Mouse (Mus musculus): ENCODE data around the gene Mamstr. TPM values are rescaled to one million over a fixed set of nuclear protein-coding genes. Genes with fewer than 3 reads are reported as not detected.
"Not testable (repeated sequence)": the region's sequence is repeated elsewhere in the genome, so short reads cannot be mapped to it uniquely, and the experiment has no call there.

The Mamstr gene
- total RNA-seq, 1 experiment = 0.71 TPM

DNA sequence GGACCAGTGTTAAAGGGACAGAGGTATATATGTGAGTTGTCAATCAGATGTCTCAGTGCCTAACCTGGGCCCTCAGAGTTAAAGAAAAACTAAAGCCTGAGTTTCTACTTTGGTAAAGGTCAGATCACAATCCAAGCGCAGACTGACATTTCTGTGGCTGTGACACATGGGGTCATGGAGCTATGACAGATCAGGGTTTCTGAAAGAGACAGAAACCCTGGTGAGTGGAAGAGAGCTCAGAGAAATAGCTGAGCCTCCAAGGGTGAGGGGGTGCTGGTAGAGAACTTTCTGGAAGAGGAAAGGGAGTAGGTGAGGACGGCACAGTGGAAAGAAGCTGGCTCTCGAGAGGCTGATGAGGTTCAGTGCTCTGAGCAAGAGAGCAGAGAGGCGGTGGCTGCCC is 6.9 kb downstream of the Mamstr start:
- in situ Hi-C loops (cut with MboI; ENCODE audit: low sequenced_read_pairs in 2 of 2, unreplicated experiment in 2 of 2) = no loop called here
- no peak overlapping the region for H3K27ac ChIP-seq (ENCODE audit: insufficient read depth, low read depth, low read length, poor library complexity, severe bottlenecking)
- TF ChIP-seq ZC3H11A (IDR thresholded peaks at IDR 0.05; ENCODE audit: borderline replicate concordance, low read depth, low read length) = no peak
- TF ChIP-seq CHD2 (IDR thresholded peaks at IDR 0.05; ENCODE audit: low read depth, low read length) = no peak
- no peak for TF ChIP-seq HCFC1 (IDR thresholded peaks at IDR 0.05; ENCODE audit: borderline replicate concordance, insufficient read depth, low read length)
- no peak for TF ChIP-seq ZNF384 (IDR thresholded peaks at IDR 0.05; ENCODE audit: low read depth, low read length)
- TF ChIP-seq MAFK (IDR thresholded peaks at IDR 0.05; ENCODE audit: insufficient read depth, low read depth, low read length) = no peak
- DNase-seq (ENCODE audit: low read depth, low spot score) = no peak
- no peaks in the 10 kb centered on the region for H3K36me3 ChIP-seq (ENCODE audit: control insufficient read depth, insufficient read depth, low read length, poor library complexity, severe bottlenecking)
- H3K4me3 ChIP-seq (ENCODE audit: insufficient read depth in 1 of 2, low read depth in 1 of 2, low read length in 2 of 2, poor library complexity in 1 of 2, severe bottlenecking in 1 of 2) = no peak overlapping the region
- no peak overlapping the region for H3K9ac ChIP-seq (ENCODE audit: insufficient read depth, low read depth, low read length, poor library complexity, severe bottlenecking)
- H3K9me3 ChIP-seq (ENCODE audit: control insufficient read depth, insufficient read depth, low read depth, low read length) = no peaks in the 10 kb centered on the region
- H3K4me1 ChIP-seq (ENCODE audit: control insufficient read depth in 2 of 2, insufficient read depth in 2 of 2, low read length in 2 of 2, poor library complexity in 1 of 2) = peaks cover 0 to 7% of the 10 kb centered on the region in 2 experiments; a peak in 1 of 4 replicates

- no peak overlapping the region for H3K9ac ChIP-seq (ENCODE audit: insufficient read depth, low read depth, low read length, poor library complexity, severe bottlenecking)
- no peaks in the 10 kb centered on the region for H3K9me3 ChIP-seq (ENCODE audit: control insufficient read depth, insufficient read depth, low read depth, low read length)
- in situ Hi-C loops (cut with MboI; ENCODE audit: low sequenced_read_pairs in 2 of 2, unreplicated experiment in 2 of 2) = no loop called here
- H3K27ac ChIP-seq (ENCODE audit: insufficient read depth, low read depth, low read length, poor library complexity, severe bottlenecking) = no peak overlapping the region
- H3K4me3 ChIP-seq (ENCODE audit: insufficient read depth in 1 of 2, low read depth in 1 of 2, low read length in 2 of 2, poor library complexity in 1 of 2, severe bottlenecking in 1 of 2) = no peak overlapping the region
- H3K36me3 ChIP-seq (ENCODE audit: control insufficient read depth, insufficient read depth, low read length, poor library complexity, severe bottlenecking) = no peaks in the 10 kb centered on the region
- no peak for TF ChIP-seq MAFK (IDR thresholded peaks at IDR 0.05; ENCODE audit: insufficient read depth, low read depth, low read length)
- TF ChIP-seq ZC3H11A (IDR thresholded peaks at IDR 0.05; ENCODE audit: borderline replicate concordance, low read depth, low read length) = no peak
- no peak for TF ChIP-seq CHD2 (IDR thresholded peaks at IDR 0.05; ENCODE audit: low read depth, low read length)
- no peak for TF ChIP-seq HCFC1 (IDR thresholded peaks at IDR 0.05; ENCODE audit: borderline replicate concordance, insufficient read depth, low read length)
- TF ChIP-seq ZNF384 (IDR thresholded peaks at IDR 0.05; ENCODE audit: low read depth, low read length) = no peak
- H3K4me1 ChIP-seq (ENCODE audit: control insufficient read depth in 2 of 2, insufficient read depth in 2 of 2, low read length in 2 of 2, poor library complexity in 1 of 2) = peaks cover 0 to 10% of the 10 kb centered on the region in 2 experiments; a peak in 1 of 4 replicates
- DNase-seq (ENCODE audit: low read depth, low spot score) = no peak
Observed at GRCm38 (mm10) chr7:45649351-45649750, 9.6 kb downstream of the Mamstr start.

DNA sequence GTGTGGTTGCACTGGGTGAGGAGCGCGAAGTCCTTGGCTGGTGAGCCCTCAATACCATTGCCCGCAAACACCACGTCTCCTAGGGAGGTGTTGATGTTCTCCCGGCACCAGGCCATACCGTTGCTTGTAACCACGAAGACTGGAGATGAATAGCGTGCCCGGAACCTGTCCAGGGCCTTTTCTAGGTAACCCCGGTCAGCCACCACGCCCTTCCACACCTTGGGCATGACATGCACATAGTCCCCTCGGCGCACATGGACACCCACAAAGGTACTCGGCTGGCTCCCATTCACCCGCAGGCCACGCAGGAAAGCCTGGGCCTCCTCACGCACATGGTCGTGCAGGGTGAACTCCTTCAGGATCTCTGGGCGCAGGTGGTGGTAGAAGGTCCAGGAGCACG is 10.7 kb downstream of the Mamstr start:
- H3K9me3 ChIP-seq (ENCODE audit: control insufficient read depth, insufficient read depth, low read depth, low read length); H3K9ac ChIP-seq (ENCODE audit: insufficient read depth, low read depth, low read length, poor library complexity, severe bottlenecking); H3K36me3 ChIP-seq (ENCODE audit: control insufficient read depth, insufficient read depth, low read length, poor library complexity, severe bottlenecking); H3K4me1 ChIP-seq (ENCODE audit: control insufficient read depth in 2 of 2, insufficient read depth in 2 of 2, low read length in 2 of 2, poor library complexity in 1 of 2); in situ Hi-C loops (cut with MboI; ENCODE audit: low sequenced_read_pairs in 2 of 2, unreplicated experiment in 2 of 2); DNase-seq (ENCODE audit: low read depth, low spot score); H3K4me3 ChIP-seq (ENCODE audit: insufficient read depth in 1 of 2, low read depth in 1 of 2, low read length in 2 of 2, poor library complexity in 1 of 2, severe bottlenecking in 1 of 2); H3K27ac ChIP-seq (ENCODE audit: insufficient read depth, low read depth, low read length, poor library complexity, severe bottlenecking): not testable (repeated sequence)

DNA sequence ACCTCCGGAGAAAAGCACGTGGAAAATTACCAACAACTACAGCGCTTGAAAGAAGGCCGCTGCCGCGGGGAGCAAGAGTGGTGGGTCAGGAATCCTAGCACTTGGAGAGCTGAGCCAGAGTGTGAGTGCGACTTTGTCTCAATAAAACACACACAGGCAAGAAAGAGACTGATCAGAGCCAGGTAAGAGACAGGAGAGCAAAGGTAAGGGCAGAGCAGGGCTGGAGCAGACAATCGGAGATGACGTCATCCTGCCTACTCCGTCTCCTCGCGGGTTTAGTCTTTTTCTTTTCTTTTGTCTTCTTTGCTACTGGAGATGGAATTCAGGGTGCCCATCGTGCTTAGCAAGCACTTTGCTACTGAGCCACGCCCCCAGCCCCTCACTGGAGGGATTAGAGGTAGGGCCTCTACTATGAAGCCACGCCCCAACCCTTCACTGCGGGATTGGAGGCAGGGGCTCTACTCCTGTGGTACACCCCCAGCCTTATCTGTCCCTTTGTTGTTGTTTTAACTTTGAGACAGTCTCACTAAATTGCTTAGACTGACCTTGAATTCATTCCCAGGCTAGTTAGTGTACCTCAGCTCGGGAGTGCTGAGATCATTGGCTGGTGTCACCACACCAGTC is 14.8 kb downstream of the Mamstr start:
- in situ Hi-C loops (cut with MboI; ENCODE audit: low sequenced_read_pairs in 2 of 2, unreplicated experiment in 2 of 2) = no loop called here
- Histone ChIP-seq H3K27ac (ENCODE audit: insufficient read depth, low read depth, low read length, poor library complexity, severe bottlenecking) (no peak overlapping the region; the same call in 1 of the 2 replicates), H3K4me3 (ENCODE audit: insufficient read depth in 1 of 2, low read depth in 1 of 2, low read length in 2 of 2, poor library complexity in 1 of 2, severe bottlenecking in 1 of 2) (no peak overlapping the region), H3K4me1 (ENCODE audit: control insufficient read depth in 2 of 2, insufficient read depth in 2 of 2, low read length in 2 of 2, poor library complexity in 1 of 2) (peaks cover 0 to 11% of the 10 kb centered on the region in 2 experiments; a peak in 1 of 4 replicates), H3K36me3 (ENCODE audit: control insufficient read depth, insufficient read depth, low read length, poor library complexity, severe bottlenecking) (no peaks in the 10 kb centered on the region; the same call in 1 of the 2 replicates), H3K9ac (ENCODE audit: insufficient read depth, low read depth, low read length, poor library complexity, severe bottlenecking) (peak overlapping the region; percentile 38; the same call in 1 of the 2 replicates), H3K9me3 (ENCODE audit: control insufficient read depth, insufficient read depth, low read depth, low read length) (peaks cover 7% of the 10 kb centered on the region)
- DNase-seq (ENCODE audit: low read depth, low spot score) = no peak
- TF ChIP-seq ZC3H11A (IDR thresholded peaks at IDR 0.05; ENCODE audit: borderline replicate concordance, low read depth, low read length) (no peak), MAFK (IDR thresholded peaks at IDR 0.05; ENCODE audit: insufficient read depth, low read depth, low read length) (peak; percentile 55; the same call in 1 of the 2 replicates)
